Mouse (Mus musculus) spleen, adult 2 months (tissue): ENCODE measurements around the gene Xlr5a.

Source experiments
- CTCF ChIP-seq: fragments of 200-500 bp; IDR thresholded peaks from 2 replicates; pipeline ENCODE4 v1.5.1; 2011; ENCODE audit warnings: mild to moderate bottlenecking, inconsistent platforms; ENCODE audit not compliant: insufficient read depth, insufficient read length, insufficient replicate concordance; ENCODE audit errors: extremely low read depth
- POLR2A ChIP-seq: fragments of 200-500 bp; IDR thresholded peaks from 2 replicates; pipeline ENCODE4 v1.6.1; 2011; ENCODE audit warnings: low read depth, low read length, inconsistent platforms

GRCm38 (mm10) chrX:73321029-73321428 lies 28.3 kb upstream of the Xlr5a start:
- TF ChIP-seq POLR2A (no peak), CTCF (no peak)
